Mouse (Mus musculus): ENCODE data around the gene Ntn5. TPM values are rescaled to one million over a fixed set of nuclear protein-coding genes. Genes with fewer than 3 reads are reported as not detected.
"Not testable (repeated sequence)": the region's sequence is repeated elsewhere in the genome, so short reads cannot be mapped to it uniquely, and the experiment has no call there.

Gene Ntn5
- polyA plus RNA-seq, 1 experiment from 2014 or later = 2.3 TPM

GRCm38 (mm10) chr7:45642083-45642482 lies 41.7 kb upstream of the Ntn5 start:
- H3K27me3 ChIP-seq = no peaks in the 10 kb centered on the region
- ChIA-PET CTCF (interaction anchor here (1.0 to 1.3 kb wide), 2 partner anchors 9 to 19 kb away, joined by 3 read pairs; no protein-coding TSS in a partner anchor), POLR2A (interaction anchor here (1.6 kb wide), 1 partner anchor 13 kb away, joined by 4 read pairs; no protein-coding TSS in a partner anchor)
- DNase-seq (ENCODE audit: low read depth, low spot score) (no peak), ATAC-seq (no peak)
- in situ Hi-C loops (cut with MboI; ENCODE audit: low pct_unique_long_range_greater_than_20kb) = no loop called here
- no peak for TF ChIP-seq CTCF (IDR thresholded peaks at IDR 0.05)

GRCm38 (mm10) chr7:45642503-45643255 lies 41.1 kb upstream of the Ntn5 start:
- POLR2A ChIA-PET = interaction anchor here (1.4 to 1.6 kb wide), 2 partner anchors 13 to 23 kb away, joined by 4 to 5 read pairs; no protein-coding TSS in a partner anchor
- no peak for DNase-seq (ENCODE audit: low read depth, low spot score)
- in situ Hi-C loops (cut with MboI; ENCODE audit: low pct_unique_long_range_greater_than_20kb) = no loop called here
- no peak for ATAC-seq
- no peak for TF ChIP-seq CTCF (IDR thresholded peaks at IDR 0.05)
- H3K27me3 ChIP-seq = no peaks in the 10 kb centered on the region
- CTCF ChIA-PET = interaction anchor here (1.3 kb wide), 1 partner anchor 9 kb away, joined by 3 read pairs; no protein-coding TSS in a partner anchor

- CTCF ChIA-PET = interaction anchor here (1.1 to 2.0 kb wide), 2 partner anchors 12 to 39 kb away, joined by 6 to 8 read pairs; no protein-coding TSS in a partner anchor
- DNase-seq (ENCODE audit: low read depth, low spot score) (peak; percentile 49), ATAC-seq (peak; percentile 81)
- no peaks in the 10 kb centered on the region for H3K27me3 ChIP-seq
- POLR2A ChIA-PET = interaction anchor here (1.0 to 1.6 kb wide), 3 partner anchors 14 to 77 kb away, joined by 3 to 5 read pairs (median 4); no protein-coding TSS in a partner anchor
- TF ChIP-seq CTCF (IDR thresholded peaks at IDR 0.05) = no peak
- in situ Hi-C loops (cut with MboI; ENCODE audit: low pct_unique_long_range_greater_than_20kb) = no loop called here
Observed at GRCm38 (mm10) chr7:45643441-45644178, 40.2 kb upstream of the Ntn5 start.

- in situ Hi-C loops (cut with MboI; ENCODE audit: low pct_unique_long_range_greater_than_20kb) = no loop called here
- DNase-seq (ENCODE audit: low read depth, low spot score) = no peak
- no peak for ATAC-seq
- ChIA-PET CTCF (interaction anchor here (1.1 to 2.0 kb wide), 2 partner anchors 11 to 38 kb away, joined by 6 to 8 read pairs; no protein-coding TSS in a partner anchor), POLR2A (interaction anchor here (1.0 to 1.4 kb wide), 2 partner anchors 24 to 78 kb away, joined by 3 to 5 read pairs; no protein-coding TSS in a partner anchor)
- no peak for TF ChIP-seq CTCF (IDR thresholded peaks at IDR 0.05)
- H3K27me3 ChIP-seq = no peaks in the 10 kb centered on the region
Observed at GRCm38 (mm10) chr7:45644183-45644582, 39.6 kb upstream of the Ntn5 start.

- ChIA-PET POLR2A (no interaction called here), CTCF (interaction anchor here (1.0 to 2.0 kb wide), 3 partner anchors 11 to 38 kb away, joined by 3 to 8 read pairs (median 6); no protein-coding TSS in a partner anchor)
- in situ Hi-C loops (cut with MboI; ENCODE audit: low pct_unique_long_range_greater_than_20kb) = no loop called here
- ATAC-seq = no peak
- TF ChIP-seq CTCF (IDR thresholded peaks at IDR 0.05) = no peak
- no peaks in the 10 kb centered on the region for H3K27me3 ChIP-seq
- no peak for DNase-seq (ENCODE audit: low read depth, low spot score)
Observed at GRCm38 (mm10) chr7:45644872-45645590, 38.8 kb upstream of the Ntn5 start.

- ChIA-PET CTCF (interaction anchor here (1.0 to 2.0 kb wide), 2 partner anchors 10 to 37 kb away, joined by 3 to 8 read pairs; no protein-coding TSS in a partner anchor), POLR2A (no interaction called here)
- DNase-seq (ENCODE audit: low read depth, low spot score) = no peak
- TF ChIP-seq CTCF (IDR thresholded peaks at IDR 0.05) = no peak
- no peaks in the 10 kb centered on the region for H3K27me3 ChIP-seq
- in situ Hi-C loops (cut with MboI; ENCODE audit: low pct_unique_long_range_greater_than_20kb) = no loop called here
- ATAC-seq = no peak
Observed at GRCm38 (mm10) chr7:45645591-45645971, 38.2 kb upstream of the Ntn5 start.

- no peak for TF ChIP-seq CTCF (IDR thresholded peaks at IDR 0.05)
- no peak for DNase-seq (ENCODE audit: low read depth, low spot score)
- POLR2A ChIA-PET = interaction anchor here (0.6 kb wide), 1 partner anchor 123 kb away, joined by 3 read pairs; no protein-coding TSS in a partner anchor
- H3K27me3 ChIP-seq = no peaks in the 10 kb centered on the region
- ATAC-seq = no peak
- CTCF ChIA-PET = no interaction called here
- in situ Hi-C loops (cut with MboI; ENCODE audit: low pct_unique_long_range_greater_than_20kb) = no loop called here
Observed at GRCm38 (mm10) chr7:45646671-45647070, 37.2 kb upstream of the Ntn5 start.

- no peaks in the 10 kb centered on the region for H3K27me3 ChIP-seq
- in situ Hi-C loops (cut with MboI; ENCODE audit: low pct_unique_long_range_greater_than_20kb) = no loop called here
- ATAC-seq (no peak), DNase-seq (ENCODE audit: low read depth, low spot score) (no peak)
- CTCF ChIA-PET = no interaction called here
- POLR2A ChIA-PET = no interaction called here
- TF ChIP-seq CTCF (IDR thresholded peaks at IDR 0.05) = no peak
Observed at GRCm38 (mm10) chr7:45649351-45649750, 34.5 kb upstream of the Ntn5 start.

- in situ Hi-C loops (cut with MboI; ENCODE audit: low pct_unique_long_range_greater_than_20kb); H3K27me3 ChIP-seq; POLR2A ChIA-PET; CTCF ChIA-PET; ATAC-seq; DNase-seq (ENCODE audit: low read depth, low spot score): not testable (repeated sequence)
Observed at GRCm38 (mm10) chr7:45650484-45650883, 33.3 kb upstream of the Ntn5 start.

GRCm38 (mm10) chr7:45654424-45655047 lies 29.3 kb upstream of the Ntn5 start:
- POLR2A ChIA-PET = no interaction called here
- in situ Hi-C loops (cut with MboI; ENCODE audit: low pct_unique_long_range_greater_than_20kb) = no loop called here

More at GRCm38 (mm10) chr7:45654424-45655047, 29.3 kb upstream of the Ntn5 start:
- H3K27me3 ChIP-seq = no peaks in the 10 kb centered on the region
- DNase-seq (ENCODE audit: low read depth, low spot score) (no peak), ATAC-seq (no peak)
- CTCF ChIA-PET = no interaction called here
- no peak for TF ChIP-seq CTCF (IDR thresholded peaks at IDR 0.05)

Measured in Patski (cell line).